Mouse (Mus musculus): Measurements from ENCODE around the gene Gsta3. TPM values are rescaled to one million over a fixed set of nuclear protein-coding genes. Genes with fewer than 3 reads are reported as not detected.
A peak's percentile ranks its signal among the peaks of the same experiment; 100 is the strongest.
"Not testable (repeated sequence)": the region's sequence is repeated elsewhere in the genome, so short reads cannot be mapped to it uniquely, and the experiment has no call there.

Gene Gsta3
- total RNA-seq (2017) = 1.6 TPM in 1 of 2 replicates, not detected in the other

- peak; percentile 71 to 76; a peak in 3 of 4 replicates for ATAC-seq (replicated peaks in 1 of 2; ENCODE audit: insufficient read depth in 1 of 2, low FRiP score in 2 of 2, low TSS enrichment in 1 of 2, low read depth in 1 of 2, poor library complexity in 2 of 2, severe bottlenecking in 2 of 2)
Measured at GRCm38 (mm10) chr1:21239911-21240898, at the start of gene Gsta3. Gene Gsta3 (plus strand): TSS chr1:21240589.

- no peak for ATAC-seq (replicated peaks in 1 of 2; ENCODE audit: insufficient read depth in 1 of 2, low FRiP score in 2 of 2, low TSS enrichment in 1 of 2, low read depth in 1 of 2, poor library complexity in 2 of 2, severe bottlenecking in 2 of 2)
Measured at GRCm38 (mm10) chr1:21206241-21206640, 34.1 kb upstream of the Gsta3 start.

- ATAC-seq (replicated peaks in 1 of 2; ENCODE audit: insufficient read depth in 1 of 2, low FRiP score in 2 of 2, low TSS enrichment in 1 of 2, low read depth in 1 of 2, poor library complexity in 2 of 2, severe bottlenecking in 2 of 2) = peak; percentile 58 to 73
Measured at GRCm38 (mm10) chr1:21213537-21213936, 26.9 kb upstream of the Gsta3 start.

- ATAC-seq (replicated peaks in 1 of 2; ENCODE audit: insufficient read depth in 1 of 2, low FRiP score in 2 of 2, low TSS enrichment in 1 of 2, low read depth in 1 of 2, poor library complexity in 2 of 2, severe bottlenecking in 2 of 2) = not testable (repeated sequence)
Measured at GRCm38 (mm10) chr1:21213991-21214692, 26.2 kb upstream of the Gsta3 start.

GRCm38 (mm10) chr1:21218489-21218919 is 21.9 kb upstream of the Gsta3 start, which contains the start of gene Tmem14a:
Gene Tmem14a (plus strand): TSS chr1:21218575.
- peak; percentile 95 to 96 for ATAC-seq (replicated peaks in 1 of 2; ENCODE audit: insufficient read depth in 1 of 2, low FRiP score in 2 of 2, low TSS enrichment in 1 of 2, low read depth in 1 of 2, poor library complexity in 2 of 2, severe bottlenecking in 2 of 2)

GRCm38 (mm10) chr1:21227756-21228395 is 12.5 kb upstream of the Gsta3 start:
- no peak for ATAC-seq (replicated peaks in 1 of 2; ENCODE audit: insufficient read depth in 1 of 2, low FRiP score in 2 of 2, low TSS enrichment in 1 of 2, low read depth in 1 of 2, poor library complexity in 2 of 2, severe bottlenecking in 2 of 2)

- not testable (repeated sequence) for ATAC-seq (replicated peaks in 1 of 2; ENCODE audit: insufficient read depth in 1 of 2, low FRiP score in 2 of 2, low TSS enrichment in 1 of 2, low read depth in 1 of 2, poor library complexity in 2 of 2, severe bottlenecking in 2 of 2)
Measured at GRCm38 (mm10) chr1:21228740-21229722, 11.4 kb upstream of the Gsta3 start.

- no peak for ATAC-seq (replicated peaks in 1 of 2; ENCODE audit: insufficient read depth in 1 of 2, low FRiP score in 2 of 2, low TSS enrichment in 1 of 2, low read depth in 1 of 2, poor library complexity in 2 of 2, severe bottlenecking in 2 of 2)
Measured at GRCm38 (mm10) chr1:21230376-21230775, 10.0 kb upstream of the Gsta3 start.

- no peak for ATAC-seq (replicated peaks in 1 of 2; ENCODE audit: insufficient read depth in 1 of 2, low FRiP score in 2 of 2, low TSS enrichment in 1 of 2, low read depth in 1 of 2, poor library complexity in 2 of 2, severe bottlenecking in 2 of 2)
Measured at GRCm38 (mm10) chr1:21231744-21232464, 8.5 kb upstream of the Gsta3 start.

GRCm38 (mm10) chr1:21232516-21232915 is 7.9 kb upstream of the Gsta3 start:
- ATAC-seq (replicated peaks in 1 of 2; ENCODE audit: insufficient read depth in 1 of 2, low FRiP score in 2 of 2, low TSS enrichment in 1 of 2, low read depth in 1 of 2, poor library complexity in 2 of 2, severe bottlenecking in 2 of 2) = no peak

GRCm38 (mm10) chr1:21235359-21235758 is 5.0 kb upstream of the Gsta3 start:
- ATAC-seq (replicated peaks in 1 of 2; ENCODE audit: insufficient read depth in 1 of 2, low FRiP score in 2 of 2, low TSS enrichment in 1 of 2, low read depth in 1 of 2, poor library complexity in 2 of 2, severe bottlenecking in 2 of 2) = no peak

- no peak for ATAC-seq (replicated peaks in 1 of 2; ENCODE audit: insufficient read depth in 1 of 2, low FRiP score in 2 of 2, low TSS enrichment in 1 of 2, low read depth in 1 of 2, poor library complexity in 2 of 2, severe bottlenecking in 2 of 2)
Measured at GRCm38 (mm10) chr1:21241096-21241495, 707 bp downstream of the Gsta3 start.

- ATAC-seq (replicated peaks in 1 of 2; ENCODE audit: insufficient read depth in 1 of 2, low FRiP score in 2 of 2, low TSS enrichment in 1 of 2, low read depth in 1 of 2, poor library complexity in 2 of 2, severe bottlenecking in 2 of 2) = no peak
Measured at GRCm38 (mm10) chr1:21244290-21244960, 4.0 kb downstream of the Gsta3 start.

- ATAC-seq (replicated peaks in 1 of 2; ENCODE audit: insufficient read depth in 1 of 2, low FRiP score in 2 of 2, low TSS enrichment in 1 of 2, low read depth in 1 of 2, poor library complexity in 2 of 2, severe bottlenecking in 2 of 2) = no peak
Measured at GRCm38 (mm10) chr1:21246136-21246535, 5.7 kb downstream of the Gsta3 start.

GRCm38 (mm10) chr1:21247896-21248295 is 7.5 kb downstream of the Gsta3 start:
- no peak for ATAC-seq (replicated peaks in 1 of 2; ENCODE audit: insufficient read depth in 1 of 2, low FRiP score in 2 of 2, low TSS enrichment in 1 of 2, low read depth in 1 of 2, poor library complexity in 2 of 2, severe bottlenecking in 2 of 2)

All from hematopoietic stem cell, adult 5-6 weeks (primary cell).